11 mouse cellular contexts compared by ENCODE assay signal in the genomic region with DNA sequence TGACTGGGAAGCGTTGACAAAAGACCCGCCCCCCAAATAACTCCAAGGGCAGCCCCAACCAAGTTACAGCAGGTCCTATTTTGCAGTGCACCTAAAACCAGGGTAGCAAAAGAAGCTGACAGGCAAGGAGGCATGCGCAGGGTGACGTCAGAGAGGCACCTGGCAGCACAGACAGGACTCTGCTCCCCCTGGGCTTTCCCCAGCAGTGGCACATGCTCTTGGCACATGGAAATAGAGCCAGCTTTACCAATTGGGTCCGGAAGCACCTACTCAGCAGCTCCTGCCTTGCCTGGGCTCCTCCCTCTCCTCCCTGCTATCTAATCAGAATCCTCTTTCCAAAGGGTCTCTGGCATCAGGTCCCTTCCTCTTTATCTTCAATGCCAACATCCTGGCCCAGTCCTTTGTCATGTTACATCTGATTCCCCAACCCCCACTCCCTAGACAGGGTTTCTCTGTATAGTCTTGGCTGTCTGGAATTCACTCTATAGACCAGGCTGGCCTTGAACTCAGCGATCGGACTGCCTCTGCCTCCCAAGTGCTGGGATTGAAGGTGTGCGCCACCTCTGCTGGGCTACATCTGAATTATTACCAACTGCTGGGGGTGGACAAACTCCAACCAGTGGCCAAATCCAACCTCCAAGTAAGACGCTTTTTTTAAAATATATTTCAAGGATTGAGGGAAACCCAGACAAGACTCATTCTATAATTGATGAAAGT. TPM values are rescaled to one million over a fixed set of nuclear protein-coding genes. Genes with fewer than 3 reads are reported as not detected.
DNase-seq lines count a peak whose midpoint lies in the region; ATAC-seq lines count a peak whose summit lies in the region.
"Had no signal": no experiment of that assay in that cellular context is flagged by ENCODE, and none has a peak within 500 bp of the region (broad histone marks: within the 10 kb centered on the region; RNA-seq: fewer than 3 reads in every experiment).

No protein-coding gene starts in this region.

- no peak overlapping the region for H3K4me2 ChIP-seq in heart, embryonic 12.5 days
- H3K4me2 ChIP-seq in hindbrain, embryonic 14.5 days (replicated peaks) = peak overlapping the region; percentile 3; the same call in 1 of the 2 replicates
- H3K4me2 ChIP-seq: limb, embryonic 12.5 days had no signal

- H3K9me3 ChIP-seq in heart, embryonic 12.5 days (replicated peaks) = no peaks in the 10 kb centered on the region
- no peaks in the 10 kb centered on the region for H3K9me3 ChIP-seq in hindbrain, embryonic 14.5 days (ENCODE audit: control insufficient read depth, low read length)
- H3K9me3 ChIP-seq: limb, embryonic 12.5 days had no signal

- 66% methylated on average over 9 of the region's 9 CpGs for WGBS in heart, embryonic 12.5 days
- 72% methylated on average over 9 of the region's 9 CpGs for WGBS in hindbrain, embryonic 14.5 days

- 0 out of 2 replicates have a peak overlapping the region, but pooled peaks have one; percentile 19 for H3K27ac ChIP-seq in heart, embryonic 12.5 days (ENCODE audit: poor library complexity, severe bottlenecking)
- H3K27ac ChIP-seq in hindbrain, embryonic 14.5 days = peak overlapping the region; percentile 64
- H3K27ac ChIP-seq: kidney, postnatal 0 days; limb, embryonic 12.5 days had no signal

- peaks cover 93% of the 10 kb centered on the region for H3K4me1 ChIP-seq in heart, embryonic 12.5 days (replicated peaks)
- peaks cover 22% of the 10 kb centered on the region for H3K4me1 ChIP-seq in hindbrain, embryonic 14.5 days (replicated peaks; ENCODE audit: control insufficient read depth, insufficient read depth, low read length)
- H3K4me1 ChIP-seq: limb, embryonic 12.5 days had no signal

- DNase-seq in heart, postnatal 10 days = no peak
- peak; percentile 58 for DNase-seq in CD4-positive, CD25-positive, alpha-beta regulatory T cell, adult 2 months (ENCODE audit: low read depth, low spot score)
- peak; percentile 78 for DNase-seq in cerebellum, adult 11-12 months
- no peak for DNase-seq in hindbrain, embryonic 14.5 days (ENCODE audit: low spot score)
- DNase-seq in left cerebral cortex, adult 18-20 months (ENCODE audit: low spot score in 2 of 2) = no peak
- DNase-seq in right cerebral cortex, postnatal 10 days (ENCODE audit: low spot score in 2 of 2) = no peak
- no peak for DNase-seq in natural killer cell, adult 2 months (ENCODE audit: low spot score in 2 of 2)
- DNase-seq: thymus, postnatal 36 days had no signal

- no peak overlapping the region for H3K9ac ChIP-seq in heart, embryonic 12.5 days
- peak overlapping the region; percentile 42 for H3K9ac ChIP-seq in hindbrain, embryonic 14.5 days
- H3K9ac ChIP-seq: limb, embryonic 12.5 days had no signal

- no peak for ATAC-seq in heart, embryonic 12.5 days (ENCODE audit: insufficient number of reproducible peaks, low FRiP score)
- ATAC-seq in hindbrain, embryonic 14.5 days (ENCODE audit: low FRiP score) = 0 out of 2 replicates have a peak, but pooled peaks have one; percentile 32

- intact Hi-C loops in heart, postnatal 10 days (cut with DNase I) = no loop called here

- 0 out of 2 replicates have a peak, but pooled peaks cover 9% of the 10 kb centered on the region for H3K36me3 ChIP-seq in heart, embryonic 12.5 days
- H3K36me3 ChIP-seq in hindbrain, embryonic 14.5 days (replicated peaks; ENCODE audit: control insufficient read depth, insufficient read depth) = no peaks in the 10 kb centered on the region

- no peak overlapping the region for H3K4me3 ChIP-seq in heart, embryonic 12.5 days
- no peak overlapping the region for H3K4me3 ChIP-seq in hindbrain, embryonic 14.5 days (replicated peaks; ENCODE audit: low read length)
- H3K4me3 ChIP-seq: limb, embryonic 12.5 days had no signal

- H3K27me3 ChIP-seq in heart, embryonic 12.5 days (replicated peaks) = no peaks in the 10 kb centered on the region
- no peaks in the 10 kb centered on the region for H3K27me3 ChIP-seq in hindbrain, embryonic 14.5 days (ENCODE audit: control insufficient read depth, insufficient read depth, low read length)
- H3K27me3 ChIP-seq: limb, embryonic 12.5 days had no signal

RNA-seq across cellular contexts. Expression of gene Mical3, which starts 32.1 kb away (rescaled TPM):
- polyA plus RNA-seq in heart, embryonic 12.5 days (2016; fragmentation: Nextera tagmentation; extraction: Ambion mirVana) = 37.4 and 39.5 TPM in 2 replicates
- total RNA-seq in heart, postnatal 10 days (2021) = 100 to 1,000 TPM; 137 to 148 TPM
- polyA plus RNA-seq in hindbrain, embryonic 14.5 days (2014; fragmentation: Nextera tagmentation; extraction: Ambion mirVana) = 44.6 and 49.4 TPM in 2 replicates
- total RNA-seq in left cerebral cortex, adult 18-20 months (2021) = 100 to 1,000 TPM; 108 to 119 TPM

Comparison
In these comparisons a context has a peak if more than half of its experiments do, and no peak if none do; other contexts are left out.
1. DNase-seq: peak in CD4-positive, CD25-positive, alpha-beta regulatory T cell, adult 2 months (single experiment) and cerebellum, adult 11-12 months (single experiment); none in heart, postnatal 10 days (0 of 2), hindbrain, embryonic 14.5 days (single experiment), left cerebral cortex, adult 18-20 months (0 of 2), right cerebral cortex, postnatal 10 days (0 of 2) and natural killer cell, adult 2 months (0 of 2).